ENCODE assay signal across 12 mouse cellular contexts in genomic region chr16:24130646-24131045, GRCm38 (mm10).
"Had no signal": no experiment of that assay in that cellular context is flagged by ENCODE, and none has a peak within 500 bp of the region (broad histone marks: within the 10 kb centered on the region; RNA-seq: fewer than 3 reads in every experiment).

No protein-coding gene starts in this region.

- H3K27me3 ChIP-seq: neural tube, embryonic 12.5 days; neural tube, embryonic 13.5 days; neural tube, embryonic 15.5 days; stomach, embryonic 15.5 days had no signal

- H3K4me3 ChIP-seq: neural tube, embryonic 12.5 days; neural tube, embryonic 13.5 days; neural tube, embryonic 15.5 days; stomach, embryonic 15.5 days had no signal

- H3K9me3 ChIP-seq: neural tube, embryonic 12.5 days; neural tube, embryonic 13.5 days; neural tube, embryonic 15.5 days; stomach, embryonic 15.5 days had no signal

- H3K36me3 ChIP-seq: neural tube, embryonic 12.5 days; neural tube, embryonic 13.5 days; neural tube, embryonic 15.5 days; stomach, embryonic 15.5 days had no signal

- H3K4me1 ChIP-seq: neural tube, embryonic 12.5 days; neural tube, embryonic 13.5 days; neural tube, embryonic 15.5 days; stomach, embryonic 15.5 days had no signal

- H3K9ac ChIP-seq: neural tube, embryonic 12.5 days; neural tube, embryonic 13.5 days; neural tube, embryonic 15.5 days; stomach, embryonic 15.5 days had no signal

- H3K4me2 ChIP-seq: neural tube, embryonic 12.5 days; neural tube, embryonic 13.5 days; neural tube, embryonic 15.5 days; stomach, embryonic 15.5 days had no signal

- DNase-seq: retina, postnatal 1 day; right cerebral cortex, adult 18-20 months; right cerebral cortex, postnatal 14 days; right cerebral cortex, postnatal 25 days; right cerebral cortex, postnatal 4 days; spleen, adult 18-20 months; thymus, postnatal 25 days had no signal

- H3K27ac ChIP-seq: neural tube, embryonic 12.5 days; neural tube, embryonic 13.5 days; neural tube, embryonic 15.5 days; stomach, embryonic 15.5 days; stomach, postnatal 0 days had no signal
